Mouse (Mus musculus) liver, embryonic 14.5 days (tissue): ENCODE results near the gene Ccdc117.

Experiments used
- CTCF ChIP-seq: IDR thresholded peaks from 2 replicates; pipeline ENCODE4 v1.5.1; 2016; ENCODE audit warnings: antibody characterized with exemption, low read depth, control low read depth
- EP300 ChIP-seq: IDR thresholded peaks from 2 replicates; pipeline ENCODE4 v1.6.1; 2016; ENCODE audit warnings: antibody characterized with exemption, low read depth

DNA sequence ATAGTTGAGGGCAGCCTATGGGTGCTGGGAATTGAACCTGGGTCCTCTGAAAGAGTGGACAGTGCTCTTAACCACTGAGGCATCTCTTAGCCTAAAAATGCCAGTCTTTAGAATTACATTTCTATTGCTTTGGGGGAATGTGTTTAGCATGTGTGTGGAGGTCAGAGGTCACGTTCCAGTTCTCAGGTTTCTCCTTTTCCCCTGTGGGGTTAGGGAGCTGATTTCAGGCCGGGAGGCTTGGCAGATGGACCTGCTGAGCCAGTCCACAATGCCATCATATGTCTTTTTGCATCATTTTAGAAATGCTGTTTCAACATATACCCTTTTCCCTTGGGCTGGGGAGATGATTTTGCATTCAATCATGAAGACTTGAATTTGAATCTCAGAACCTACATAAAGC, 48.1 kb downstream of the Ccdc117 start:
- TF ChIP-seq CTCF, result no peak
- no peak for TF ChIP-seq EP300
